Mouse (Mus musculus) MEL (cell line): ENCODE measurements around the gene Gm6993.

ENCODE experiments used
- EP300 ChIP-seq, 2 experiments: IDR thresholded peaks; 2 replicates each; pipeline ENCODE4 v1.6.1; 2011; ENCODE audit warnings: improper control_type of control experiment in 2 of 2, low read length in 2 of 2, low read depth in 1 of 2, mild to moderate bottlenecking in 1 of 2
- MEF2A ChIP-seq: IDR thresholded peaks from 2 replicates; pipeline ENCODE4 v1.6.1; 2014; ENCODE audit warnings: low read depth, mild to moderate bottlenecking, inconsistent platforms, low read length, improper control_type of control experiment; ENCODE audit not compliant: poor library complexity, insufficient replicate concordance, severe bottlenecking; ENCODE audit errors: extremely low read depth
- MXI1 ChIP-seq: IDR thresholded peaks from 2 replicates; pipeline ENCODE4 v1.6.1; 2011; ENCODE audit warnings: mild to moderate bottlenecking, low read depth, low read length, improper control_type of control experiment
- POLR2AphosphoS2 ChIP-seq: IDR thresholded peaks from 2 replicates; pipeline ENCODE4 v1.6.1; 2011; ENCODE audit warnings: low read length, improper control_type of control experiment

GRCm38 (mm10) chr12:31265005-31265721, 24.6 kb downstream of the Gm6993 start, which contains the start of gene Lamb1:
- TF ChIP-seq MXI1 (no peak), EP300 (IDR thresholded peaks at IDR 0.05; ENCODE audit: low read depth in 1 of 2, low read length in 2 of 2) (no peak), POLR2AphosphoS2 (no peak), MEF2A (no peak)
